Mouse (Mus musculus): ENCODE results near the gene Tcf7l2. TPM values are rescaled to one million over a fixed set of nuclear protein-coding genes. Genes with fewer than 3 reads are reported as not detected.

Gene Tcf7l2
- total RNA-seq, 2 experiments from 2014 or later: 10.5 to 13.1 TPM

DNA sequence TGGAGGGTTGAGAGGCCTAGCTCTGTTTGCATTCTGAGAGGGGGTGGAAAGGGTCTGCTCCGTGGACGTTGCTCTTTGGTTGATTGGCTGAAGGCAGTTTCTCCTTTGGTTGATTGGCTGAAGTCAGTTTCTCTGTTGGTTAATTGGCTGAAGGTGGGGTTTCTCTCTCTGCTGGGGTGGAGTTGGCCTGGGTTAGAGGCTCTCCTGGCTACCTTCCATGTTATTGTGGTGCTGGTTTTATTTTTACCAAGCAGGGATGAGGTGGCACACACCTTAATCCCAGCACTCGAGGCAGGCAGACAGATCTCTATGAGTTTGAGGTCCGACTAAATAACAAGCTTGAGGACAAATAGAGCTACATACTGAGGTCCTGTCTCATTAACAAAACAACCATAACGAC, 114.0 kb downstream of the Tcf7l2 start:
- no peak for DNase-seq (ENCODE audit: low spot score in 2 of 2)

DNA sequence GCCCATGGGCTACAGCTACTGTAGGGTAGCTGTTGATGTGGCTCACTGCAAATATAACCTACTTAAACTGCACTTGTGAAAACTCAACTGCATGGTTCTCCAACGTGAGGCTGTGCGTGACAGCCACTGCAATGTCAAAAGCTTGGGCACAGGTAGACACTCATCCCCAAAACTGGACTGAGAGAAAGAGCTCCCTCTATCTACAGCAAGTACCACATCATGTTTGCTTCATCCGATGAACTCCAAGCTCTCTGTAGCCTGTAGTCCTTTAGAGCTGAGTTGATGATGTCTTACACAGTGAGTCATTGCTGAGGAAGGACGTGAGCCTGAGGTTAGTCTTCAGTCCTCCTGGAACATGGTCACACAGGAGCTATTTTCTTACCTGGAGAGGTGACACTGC, 115.7 kb downstream of the Tcf7l2 start:
- DNase-seq (ENCODE audit: low spot score in 2 of 2): no peak

DNA sequence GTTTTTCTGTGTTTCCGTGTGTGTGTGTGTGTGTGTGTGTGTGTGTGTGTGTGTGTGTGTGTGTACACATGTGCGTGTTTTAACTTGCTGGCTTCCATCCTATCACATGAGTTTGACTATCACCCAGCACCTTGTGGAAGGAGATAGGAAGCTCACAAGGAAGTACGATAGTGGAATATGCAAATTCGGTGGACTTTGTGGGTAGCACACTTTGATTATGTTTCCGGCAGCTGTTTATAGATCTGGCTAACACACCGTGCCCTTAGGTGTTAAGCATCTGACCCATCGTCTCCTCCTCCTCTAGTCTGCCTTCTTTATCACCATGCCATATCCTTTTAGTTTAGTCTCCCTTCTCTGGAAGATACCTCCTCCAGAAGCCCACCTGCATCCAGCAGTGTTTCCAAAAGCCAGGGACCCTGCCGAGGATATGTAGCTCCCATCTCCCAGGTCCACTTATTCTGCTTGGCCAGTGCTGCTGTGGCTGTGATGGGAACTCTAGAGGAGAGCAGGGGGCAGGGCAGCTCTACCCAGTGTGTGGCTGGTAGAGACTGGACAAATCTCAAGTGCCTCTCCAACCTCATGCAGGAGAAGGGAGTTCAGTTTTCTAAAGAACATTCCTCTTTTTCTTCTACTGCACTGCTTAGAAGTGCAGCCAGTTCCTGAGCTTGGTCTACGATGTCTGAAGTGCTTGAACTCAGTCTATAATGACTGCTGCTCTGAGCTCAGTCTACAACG, 118.6 kb downstream of the Tcf7l2 start:
- DNase-seq (ENCODE audit: low spot score in 2 of 2): no peak

DNA sequence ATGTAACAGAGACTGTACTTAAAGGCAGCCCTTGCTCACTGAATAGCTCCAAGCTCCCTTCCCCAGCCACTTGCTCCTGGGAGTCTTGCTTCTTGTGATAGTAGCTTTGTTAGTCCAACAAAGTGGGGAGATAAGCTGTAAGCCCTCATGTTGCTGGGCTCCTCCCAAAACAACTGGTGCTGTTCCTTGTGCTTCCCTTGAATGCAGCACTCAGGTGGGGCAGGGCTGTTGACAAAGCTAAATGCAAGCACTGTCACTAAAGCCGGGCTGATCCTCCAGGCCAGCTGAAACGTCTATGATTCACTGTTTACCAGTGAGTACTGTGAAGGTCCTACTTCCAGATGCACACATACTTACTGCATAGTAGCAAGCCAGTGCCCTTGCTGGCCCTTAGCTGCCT, 120.1 kb downstream of the Tcf7l2 start:
- no peak for DNase-seq (ENCODE audit: low spot score in 2 of 2)

DNA sequence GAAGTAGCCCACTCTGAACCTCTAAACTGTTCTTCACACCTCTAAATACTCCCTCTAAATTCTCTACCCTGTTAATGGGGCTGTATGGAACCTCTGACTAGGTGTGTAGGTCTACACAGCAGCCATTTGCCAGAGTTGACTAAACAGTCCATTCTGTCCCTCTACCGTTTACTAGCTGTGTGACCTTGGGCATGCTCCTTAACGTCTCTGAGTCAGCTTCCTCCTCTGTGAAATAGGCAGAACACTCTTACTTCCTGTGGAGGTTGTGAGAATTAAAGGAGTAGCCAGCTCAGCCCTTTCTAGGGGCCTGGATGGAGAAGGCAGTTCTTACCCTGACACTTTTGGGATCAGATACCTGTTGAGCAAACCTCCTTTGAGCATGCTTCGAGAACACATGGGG, 120.9 kb downstream of the Tcf7l2 start:
- DNase-seq (ENCODE audit: low spot score in 2 of 2): no peak

DNA sequence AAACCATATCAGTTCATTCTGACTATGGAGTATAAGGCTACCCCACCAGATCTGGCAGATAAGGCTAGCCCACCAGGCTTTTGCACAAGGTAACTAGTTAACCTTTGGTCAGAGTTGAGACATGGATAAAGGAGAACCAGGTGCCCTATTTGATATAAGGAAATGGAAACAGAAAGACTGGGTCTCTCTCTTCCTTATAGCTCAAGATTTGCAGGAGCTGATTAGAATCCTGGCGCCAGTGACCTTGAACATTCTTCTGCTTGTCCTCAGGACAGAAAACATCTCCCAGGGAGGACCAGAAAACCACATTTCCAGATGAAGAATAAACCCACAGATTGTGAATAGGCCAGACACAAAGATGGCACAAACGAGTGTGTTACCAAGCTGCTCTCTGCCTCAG, 123.4 kb downstream of the Tcf7l2 start:
- no peak for DNase-seq (ENCODE audit: low spot score in 2 of 2)

DNA sequence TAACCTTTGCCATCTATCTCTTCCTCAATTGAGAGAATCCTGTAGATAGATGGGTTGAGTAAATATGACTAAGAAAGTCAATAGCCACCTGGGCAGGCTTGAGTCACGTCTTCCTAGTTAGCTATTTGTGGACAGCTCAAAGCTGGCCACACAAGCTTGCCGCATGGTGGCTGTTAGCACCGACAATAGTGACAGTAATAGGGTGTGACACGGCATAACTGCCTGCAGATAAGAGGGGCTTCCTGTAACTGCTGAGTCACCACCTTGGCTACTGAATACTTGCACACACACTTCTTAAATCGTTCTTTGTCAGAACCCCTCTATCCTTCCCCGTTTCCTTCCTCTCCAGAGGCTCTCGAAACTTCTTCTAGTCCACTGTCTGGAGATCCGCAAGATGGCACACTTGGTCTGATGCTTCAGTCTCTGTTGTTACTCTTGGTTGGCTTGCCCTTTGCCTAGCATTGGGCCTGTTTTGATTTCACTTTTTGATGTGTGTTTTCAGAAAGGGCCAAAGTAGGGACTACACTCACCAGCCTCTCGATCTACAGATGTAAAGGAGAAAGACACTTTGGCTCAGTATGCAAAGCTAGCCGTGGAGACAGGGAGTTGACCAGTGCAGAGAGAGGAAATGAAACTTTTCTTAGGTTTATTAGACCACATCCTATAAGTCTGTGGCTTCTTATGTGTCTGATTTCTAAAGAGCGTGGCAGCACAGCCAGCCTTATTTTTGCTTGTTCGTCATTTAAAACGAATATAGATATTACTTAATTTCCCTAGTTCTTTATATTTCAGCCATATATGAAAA, 124.4 kb downstream of the Tcf7l2 start:
- DNase-seq (ENCODE audit: low spot score in 2 of 2): no peak

DNA sequence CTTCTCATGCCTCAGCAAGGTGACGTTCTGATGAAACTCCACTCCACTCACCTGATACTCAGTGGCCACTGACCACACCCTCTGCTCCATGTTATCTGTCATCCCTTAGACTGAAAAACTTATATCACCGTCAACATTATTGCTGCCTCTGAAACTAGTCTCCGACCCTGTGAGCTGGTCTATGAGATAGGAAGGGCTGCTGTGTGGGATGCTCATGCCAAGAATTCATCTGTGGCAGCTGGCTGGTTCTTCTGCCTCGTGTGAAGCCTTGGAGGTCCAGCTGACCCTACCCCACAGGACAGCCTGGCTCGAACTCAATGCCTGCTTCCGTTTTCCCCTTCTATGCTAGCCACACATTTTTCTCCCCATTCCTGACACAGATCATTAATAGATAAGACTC, 125.6 kb downstream of the Tcf7l2 start:
- DNase-seq (ENCODE audit: low spot score in 2 of 2): no peak

DNA sequence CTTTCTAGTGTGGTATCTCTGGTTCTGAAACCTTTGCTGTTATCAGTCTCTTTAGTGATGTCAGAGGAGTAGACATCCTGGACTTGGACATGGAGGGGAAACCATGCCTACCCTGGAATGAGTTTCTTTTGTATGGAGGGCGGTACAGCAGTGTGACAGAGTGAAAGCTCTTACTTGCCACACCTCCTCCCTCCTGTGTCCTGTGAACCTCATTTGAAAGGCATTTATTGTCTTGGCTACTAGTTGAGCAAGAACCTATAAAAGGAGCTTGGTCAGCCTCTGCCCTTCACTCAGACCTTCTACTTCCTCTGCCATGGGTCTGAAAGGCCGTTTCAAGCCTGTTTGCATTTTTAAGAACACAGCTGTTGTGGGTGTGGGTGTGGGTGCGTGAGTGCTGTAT, 126.3 kb downstream of the Tcf7l2 start:
- no peak for DNase-seq (ENCODE audit: low spot score in 2 of 2)

DNA sequence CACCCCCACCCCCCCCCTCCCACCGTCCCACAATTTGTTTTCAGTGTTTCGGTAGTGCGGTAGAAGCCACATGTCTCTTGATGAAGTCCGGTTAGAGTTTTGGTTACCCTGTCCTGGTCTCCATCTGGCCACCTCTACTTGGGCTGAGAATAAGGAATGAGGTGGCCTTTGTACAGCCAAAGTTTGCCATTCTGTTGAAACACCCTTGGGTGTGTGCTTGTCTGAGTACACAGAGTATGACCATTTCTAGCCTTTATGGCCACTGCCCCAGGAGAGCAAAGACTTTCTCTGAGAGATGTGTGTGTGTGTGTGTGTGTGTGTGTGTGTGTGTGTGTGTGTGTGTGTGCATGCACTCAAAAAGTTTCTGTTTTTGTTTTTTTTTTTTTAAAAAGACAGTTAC, 127.0 kb downstream of the Tcf7l2 start:
- no peak for DNase-seq (ENCODE audit: low spot score in 2 of 2)

DNA sequence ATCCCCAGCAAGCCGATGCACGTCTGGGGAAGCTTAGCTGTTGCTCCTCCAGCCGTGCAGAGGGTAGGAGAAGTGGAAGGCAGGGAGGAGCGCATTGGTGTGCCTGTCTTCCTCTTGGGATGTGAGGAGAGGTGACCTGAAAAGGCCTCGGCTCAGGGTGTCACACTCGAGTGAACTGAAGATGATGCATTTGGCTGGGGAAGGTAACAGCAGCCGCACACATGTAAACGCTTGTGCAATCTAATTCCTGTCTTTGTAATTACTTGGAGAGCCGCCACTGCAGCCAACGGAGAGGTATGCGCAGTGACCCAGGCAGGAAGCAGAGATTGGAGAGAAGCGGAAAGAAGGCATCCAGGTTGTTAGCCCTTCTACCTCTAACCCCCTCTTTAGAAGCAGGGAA, 129.2 kb downstream of the Tcf7l2 start:
- DNase-seq (ENCODE audit: low spot score in 2 of 2): no peak

DNA sequence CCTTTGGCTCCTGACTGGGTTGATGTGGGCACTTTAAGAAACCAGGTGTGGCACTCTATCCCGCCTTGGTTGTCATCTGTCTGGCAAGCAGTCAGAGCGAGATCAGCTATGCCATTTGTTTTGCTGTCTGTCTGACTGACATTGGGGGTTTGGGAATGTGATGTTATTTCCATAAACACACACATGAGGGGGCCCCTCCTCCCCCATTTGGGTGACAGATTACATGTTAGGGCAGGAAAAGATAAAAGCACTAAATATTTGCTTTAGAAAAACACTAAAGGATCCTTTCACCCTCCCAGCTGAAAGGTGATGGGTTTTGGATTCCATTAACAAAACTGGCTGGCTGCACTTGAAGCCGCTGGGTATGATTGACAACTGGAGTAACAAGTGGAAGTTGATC, 129.9 kb downstream of the Tcf7l2 start:
- DNase-seq (ENCODE audit: low spot score in 2 of 2): no peak

DNA sequence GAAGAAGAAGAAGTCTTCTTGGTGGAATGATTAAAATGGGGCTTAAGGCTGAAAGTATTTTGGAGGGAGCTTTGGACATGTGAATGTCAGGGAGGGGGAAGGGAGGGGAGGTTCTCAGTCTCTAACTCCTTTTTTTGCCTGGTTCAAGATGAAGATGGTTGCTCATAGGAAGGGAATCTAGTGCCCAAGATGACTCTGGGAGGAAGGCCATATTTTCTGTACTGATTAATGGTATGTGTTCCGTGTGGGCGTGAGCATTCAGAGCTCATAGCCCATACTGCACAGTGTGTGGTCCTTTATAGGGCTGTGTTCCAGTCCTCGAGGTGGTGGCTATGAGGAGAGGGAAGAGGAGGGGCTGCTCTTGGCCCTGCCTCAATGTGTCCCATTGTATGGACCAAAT, 131.6 kb downstream of the Tcf7l2 start:
- DNase-seq (ENCODE audit: low spot score in 2 of 2): no peak

DNA sequence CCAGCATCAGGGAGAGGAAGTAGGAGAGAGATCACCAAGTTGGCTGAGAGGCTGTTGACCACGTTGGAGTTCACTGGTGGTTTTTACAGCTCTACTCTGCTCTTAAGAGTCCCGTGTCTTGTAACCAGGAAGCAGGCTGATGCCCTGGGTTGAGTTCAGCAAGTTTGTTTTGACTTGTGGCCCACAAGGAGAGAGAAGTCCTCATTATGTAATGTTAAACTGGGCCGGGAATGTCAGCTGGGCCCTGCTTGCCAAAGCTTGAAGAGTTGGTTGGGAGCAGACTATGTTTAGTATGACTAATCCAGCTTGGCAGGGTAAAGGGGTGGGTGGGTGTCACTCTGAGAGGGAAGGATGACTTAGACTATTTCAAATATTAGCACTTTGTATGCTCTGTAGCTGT, 134.9 kb downstream of the Tcf7l2 start:
- DNase-seq (ENCODE audit: low spot score in 2 of 2): peak; percentile 18 to 64

DNA sequence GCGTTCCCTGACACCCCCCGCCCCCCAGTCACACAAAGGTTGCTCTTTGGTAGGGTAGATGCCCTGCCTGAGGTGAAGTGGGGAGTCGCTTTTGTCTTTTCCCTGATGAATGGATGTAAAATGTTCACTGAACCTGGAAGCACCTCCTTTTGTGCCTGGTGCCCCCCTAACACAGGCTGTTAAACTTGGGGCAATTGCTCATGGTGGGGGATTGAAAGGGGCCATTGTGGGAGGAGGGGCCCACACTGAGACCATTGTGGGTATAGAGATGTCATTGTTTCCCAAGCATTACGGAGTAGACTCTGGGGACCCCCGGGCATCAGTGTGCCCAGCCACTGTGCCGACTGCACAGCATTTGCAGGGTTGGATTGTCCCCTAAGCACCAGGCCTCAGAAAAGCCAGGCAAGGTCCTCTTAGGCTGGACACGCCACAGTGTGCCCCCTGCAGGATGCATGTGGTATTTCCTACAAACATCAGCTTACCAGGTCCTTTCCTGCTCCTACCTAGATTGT, 135.8 kb downstream of the Tcf7l2 start:
- peak in 1 of 2 experiments; percentile 53 for DNase-seq (ENCODE audit: low spot score in 2 of 2)

DNA sequence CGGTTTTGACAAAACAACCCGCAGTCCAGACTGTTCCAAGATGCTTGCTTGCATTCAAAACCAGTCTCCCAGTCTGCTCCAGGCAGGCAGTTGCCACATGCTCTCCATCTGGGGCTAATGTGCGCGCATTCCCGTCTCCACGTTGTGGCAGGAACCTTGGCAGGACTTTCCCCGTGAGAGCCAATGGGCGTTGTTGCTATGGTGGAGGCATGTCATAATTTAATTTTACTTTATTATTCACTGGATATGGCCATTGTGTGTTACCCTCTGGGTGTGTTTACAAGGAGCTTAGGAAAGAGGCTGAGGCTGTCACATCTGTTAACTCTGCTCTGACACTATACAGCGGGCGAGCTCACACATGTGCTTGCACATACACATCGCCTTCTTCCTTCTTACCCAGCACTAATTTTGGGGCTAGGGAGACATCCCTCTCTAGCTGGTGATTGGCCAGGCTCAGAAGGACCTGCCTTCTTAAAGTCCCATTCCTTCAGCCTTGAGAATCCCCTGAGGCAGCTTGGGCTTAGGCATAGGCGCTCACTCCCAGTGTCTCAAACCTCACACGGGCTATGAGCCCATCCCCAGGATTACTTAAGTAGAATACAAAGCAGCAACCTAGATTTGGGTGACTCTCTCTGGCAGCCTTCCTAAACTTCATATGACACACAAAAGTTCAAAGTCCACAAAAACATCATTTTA, 139.2 kb downstream of the Tcf7l2 start:
- peak; percentile 73 to 77 for DNase-seq (ENCODE audit: low spot score in 2 of 2)

DNA sequence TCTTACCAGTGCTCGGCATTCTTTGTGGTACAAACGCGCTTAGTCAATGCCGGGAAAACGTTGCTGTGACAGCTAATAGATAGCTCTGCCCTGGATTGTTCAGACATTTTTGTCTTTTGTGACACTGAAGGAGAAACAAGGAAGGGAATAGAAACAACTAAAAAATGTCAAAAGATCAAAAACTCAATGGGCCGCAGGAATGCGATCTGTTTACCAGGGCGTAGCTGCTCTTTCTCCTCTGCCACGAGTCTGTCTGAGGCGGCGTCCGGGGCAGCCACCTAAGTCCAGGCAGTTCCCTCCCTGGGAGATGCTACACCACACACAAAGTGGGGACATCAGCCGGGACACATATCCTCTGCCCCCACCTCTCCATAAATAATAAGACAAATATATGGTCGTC, 144.9 kb downstream of the Tcf7l2 start:
- DNase-seq (ENCODE audit: low spot score in 2 of 2): no peak

DNA sequence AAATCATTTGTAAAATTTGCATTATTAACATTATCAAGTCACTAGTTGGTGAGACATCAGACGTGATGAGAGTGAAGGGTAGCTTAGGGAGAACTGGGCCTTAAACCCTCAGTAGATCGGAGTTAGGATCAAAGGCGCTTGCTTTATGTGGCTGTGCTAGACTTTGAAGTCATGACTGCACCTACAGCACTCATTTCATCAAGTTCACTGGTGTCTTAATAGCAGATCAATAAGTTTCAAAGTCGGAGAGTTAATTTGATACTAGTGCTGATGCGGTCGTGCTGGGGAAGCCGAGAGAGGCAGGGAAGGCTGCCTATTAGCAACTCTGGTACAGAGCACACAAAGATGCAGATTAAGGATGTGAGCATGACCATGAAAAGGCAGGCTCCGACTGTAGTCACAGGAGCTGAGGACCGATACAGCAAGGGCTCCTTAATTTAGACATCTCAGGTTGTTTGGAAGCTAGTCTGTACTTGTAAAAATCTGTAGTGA, 150.1 kb downstream of the Tcf7l2 start:
- DNase-seq (ENCODE audit: low spot score in 2 of 2): no peak

DNA sequence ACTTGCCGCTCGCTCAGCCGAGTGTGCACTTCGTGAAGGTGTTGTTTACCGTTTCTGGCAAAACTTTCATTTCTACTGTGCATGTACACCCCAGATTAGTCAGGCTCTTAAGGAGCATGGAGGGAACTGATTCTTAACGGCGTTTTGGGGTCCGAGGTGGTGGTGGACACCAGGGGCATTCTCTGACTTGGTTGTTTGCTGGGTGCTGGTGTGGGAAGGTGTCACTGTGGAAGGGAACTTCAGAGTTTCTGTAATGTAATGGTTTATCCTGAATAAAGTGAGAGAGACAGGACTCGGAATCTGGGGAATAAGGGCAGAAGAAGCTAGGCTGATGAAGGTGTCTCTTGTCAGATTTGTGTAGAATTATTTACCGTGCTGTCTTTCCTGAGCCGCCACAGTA, 151.9 kb downstream of the Tcf7l2 start:
- DNase-seq (ENCODE audit: low spot score in 2 of 2): no peak

DNA sequence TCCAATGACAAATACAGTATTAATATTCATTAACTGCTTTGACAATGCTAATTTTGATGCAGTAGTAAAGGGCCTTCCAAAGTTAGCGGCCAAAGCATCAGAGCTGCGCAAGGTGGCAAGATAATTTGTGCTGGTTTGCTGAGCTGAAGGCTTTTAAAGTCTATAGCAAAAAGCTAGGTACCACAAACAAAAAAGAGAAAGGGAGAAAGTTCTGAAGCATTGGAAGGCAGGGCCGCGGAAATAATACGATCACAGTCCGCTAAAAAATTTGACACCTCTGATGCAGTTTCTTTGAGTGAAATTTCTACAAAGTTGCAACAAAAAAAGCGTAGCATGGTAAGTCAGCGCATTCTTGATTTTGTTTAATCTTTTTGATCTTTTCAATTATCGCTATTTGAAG, 152.8 kb downstream of the Tcf7l2 start:
- DNase-seq (ENCODE audit: low spot score in 2 of 2): no peak

DNA sequence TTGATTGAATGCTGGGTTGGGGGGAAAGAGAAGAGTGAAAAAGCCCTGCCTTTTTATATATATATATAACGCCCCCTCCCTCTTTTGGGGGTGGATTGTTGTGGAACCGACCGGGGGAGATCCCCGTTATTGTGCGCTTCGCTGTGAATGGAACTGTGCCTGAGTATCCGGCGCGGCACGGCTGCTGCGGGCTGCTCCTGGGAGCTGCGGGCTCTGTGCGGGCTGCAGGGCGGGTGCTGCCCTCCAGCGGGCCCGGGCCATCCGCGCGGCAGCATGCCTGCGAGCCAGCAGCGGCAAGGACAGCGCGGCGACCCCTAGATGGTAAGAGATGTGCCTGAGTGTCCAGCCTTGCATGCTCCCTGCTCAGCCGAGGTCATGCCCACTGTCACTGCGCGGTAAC, 153.7 kb downstream of the Tcf7l2 start:
- DNase-seq (ENCODE audit: low spot score in 2 of 2): peak in 1 of 2 experiments; percentile 29

Data from layer of hippocampus, adult 18-20 months (tissue).